8 mouse cellular contexts compared by ENCODE assay signal in genomic region chr1:151705723-151706396, GRCm38 (mm10). TPM values are rescaled to one million over a fixed set of nuclear protein-coding genes. Genes with fewer than 3 reads are reported as not detected.
A peak's percentile ranks its signal among the peaks of the same experiment; 100 is the strongest.
DNase-seq lines count a peak whose midpoint lies in the region; ATAC-seq and TF ChIP-seq lines count a peak whose summit lies in the region.

No protein-coding gene starts in this region.

- H3K27ac ChIP-seq in cortical plate, adult 2 months (ENCODE audit: insufficient read depth, low read length) = no peak overlapping the region
- no peak overlapping the region for H3K27ac ChIP-seq in hindbrain, postnatal 0 days

- peak; percentile 83 for ATAC-seq in hindbrain, postnatal 0 days
- peak; percentile 84 for ATAC-seq in megakaryocyte, adult 5-6 weeks (ENCODE audit: poor library complexity, severe bottlenecking)

- peak overlapping the region; percentile 38 for H3K4me2 ChIP-seq in hindbrain, postnatal 0 days (ENCODE audit: low read depth, low read length)

- TF ChIP-seq CTCF in cortical plate, adult 2 months (IDR thresholded peaks at IDR 0.05; ENCODE audit: extremely low read depth, insufficient read depth, low read length) = peak; percentile 99
- TF ChIP-seq CTCF in hindbrain, postnatal 0 days (IDR thresholded peaks at IDR 0.05; ENCODE audit: low read depth) = peak; percentile 99

- H3K9ac ChIP-seq in hindbrain, postnatal 0 days (replicated peaks; ENCODE audit: low read length) = no peak overlapping the region

- no peak for TF ChIP-seq POLR2A in cortical plate, adult 2 months (IDR thresholded peaks at IDR 0.05; ENCODE audit: extremely low read depth, insufficient read depth, low read length)

- no peaks in the 10 kb centered on the region for H3K27me3 ChIP-seq in hindbrain, postnatal 0 days (ENCODE audit: insufficient read depth, low read length)

- no peaks in the 10 kb centered on the region for H3K36me3 ChIP-seq in hindbrain, postnatal 0 days (ENCODE audit: insufficient read depth, low read length)

- H3K9me3 ChIP-seq in hindbrain, postnatal 0 days (ENCODE audit: low read length) = no peaks in the 10 kb centered on the region

- H3K4me3 ChIP-seq in cortical plate, adult 2 months (ENCODE audit: insufficient read depth, low read length) = no peak overlapping the region
- no peak overlapping the region; the same call in 1 of the 2 replicates for H3K4me3 ChIP-seq in hindbrain, postnatal 0 days (ENCODE audit: low read length)

- DNase-seq in adrenal gland, adult (ENCODE audit: inconsistent age in 2 of 2, low spot score in 1 of 2) = peak; percentile 83 to 97
- DNase-seq in gastrocnemius, adult 8-10 months (ENCODE audit: low spot score in 2 of 2) = peak; percentile 48 to 60
- peak; percentile 86 for DNase-seq in hindbrain, postnatal 0 days (ENCODE audit: low spot score)
- peak; percentile 83 to 91 for DNase-seq in left cerebral cortex, adult 18-20 months (ENCODE audit: low spot score in 2 of 2)
- DNase-seq in right cerebral cortex, postnatal 10 days (ENCODE audit: low spot score in 2 of 2) = peak; percentile 78 to 89
- DNase-seq in urinary bladder, postnatal 4 days (ENCODE audit: low spot score in 2 of 2) = peak; percentile 62 to 79

- H3K4me1 ChIP-seq in cortical plate, adult 2 months (ENCODE audit: control insufficient read depth, insufficient read depth, low read length) = 0 out of 2 replicates have a peak, but pooled peaks cover 1% of the 10 kb centered on the region
- H3K4me1 ChIP-seq in hindbrain, postnatal 0 days (ENCODE audit: insufficient read depth, low read length) = no peaks in the 10 kb centered on the region

- 33% methylated on average over 11 of the region's 11 CpGs for WGBS in hindbrain, postnatal 0 days

RNA-seq across cellular contexts. Expression of gene Edem3, which starts 49.3 kb away (rescaled TPM):
- 14.7 and 15.2 TPM in 2 replicates for polyA plus RNA-seq in cortical plate, adult 2 months (2012; rRNA removed)
- 10 to 100 TPM; 17.8 to 25.5 (median 20.7) TPM for total RNA-seq in gastrocnemius, adult 8-10 months (2022)
- 28.4 and 35.5 TPM in 2 replicates for total RNA-seq in hindbrain, postnatal 0 days (2014; rRNA removed)
- 10.1 and 10.8 TPM in 2 replicates for polyA plus RNA-seq in hindbrain, postnatal 0 days (2015; fragmentation: Nextera tagmentation; extraction: Ambion mirVana)
- total RNA-seq in left cerebral cortex, adult 18-20 months (2021) = 10 to 100 TPM; 36.3 to 40.9 TPM
- total RNA-seq in megakaryocyte, adult 5-6 weeks (2015) = 16.9 and 19.6 TPM in 2 replicates
- 33.1 and 33.4 TPM in 2 replicates for total RNA-seq in megakaryocyte, adult 5-6 weeks (2017)
